Mouse (Mus musculus): ENCODE measurements around the gene Ptpn9. TPM values are rescaled to one million over a fixed set of nuclear protein-coding genes. Genes with fewer than 3 reads are reported as not detected.

Gene Ptpn9
- total and polyA plus RNA-seq, 3 experiments, result 10.4 to 21.3 (median 10.4) TPM

- DNase-seq (ENCODE audit: extremely low read depth), result peak; percentile 39
- Histone ChIP-seq H3K27ac (ENCODE audit: insufficient read depth, low read depth) (peak overlapping the region; percentile 66), H3K27me3 (replicated peaks) (no peaks in the 10 kb centered on the region), H3K4me3 (replicated peaks in 1 of 3; ENCODE audit: low read depth in 2 of 3, low read length in 2 of 3, poor library complexity in 1 of 3) (peak overlapping the region; percentile 84 to 93 (median 85)), H3K9me3 (replicated peaks; ENCODE audit: low read length) (no peaks in the 10 kb centered on the region), H3K9ac (ENCODE audit: insufficient read depth, low read depth) (peak overlapping the region; percentile 91), H3K4me1 (ENCODE audit: control insufficient read depth in 1 of 2, insufficient read depth in 2 of 2) (peaks cover 3 to 9% of the 10 kb centered on the region in 2 experiments; a peak in 3 of 4 replicates), H3K36me3 (replicated peaks in 1 of 2; ENCODE audit: control insufficient read depth in 1 of 2, insufficient read depth in 1 of 2, low read length in 1 of 2) (peaks cover 0 to 5% of the 10 kb centered on the region in 2 experiments), H3K4me2 (ENCODE audit: insufficient read depth, low read depth, poor library complexity, severe bottlenecking) (peak overlapping the region; percentile 89), H3K79me2 (replicated peaks; ENCODE audit: control insufficient read depth, extremely low read depth, insufficient read depth, poor library complexity, severe bottlenecking) (peaks cover 25% of the 10 kb centered on the region)
- dilution Hi-C loops (cut with MboI; ENCODE audit: extremely low pct_ligation_motif_present, extremely low pct_unique_long_range_greater_than_20kb, low sequenced_read_pairs), result no loop called here
- TF ChIP-seq POLR2A (IDR thresholded peaks at IDR 0.05; ENCODE audit: low read depth, low read length) (no peak), ELF1 (IDR thresholded peaks at IDR 0.05; ENCODE audit: low read depth, low read length) (0 out of 2 replicates have a peak, but pooled peaks have one; percentile 38), CHD1 (IDR thresholded peaks at IDR 0.05; ENCODE audit: low read depth, low read length) (peak; percentile 90; the same call in 1 of the 2 replicates), UBTF (IDR thresholded peaks at IDR 0.05; ENCODE audit: low read depth, low read length) (peak; percentile 97), NELFE (IDR thresholded peaks at IDR 0.05; ENCODE audit: low read depth, low read length) (peak; percentile 13; the same call in 1 of the 2 replicates), ZMIZ1 (IDR thresholded peaks at IDR 0.05; ENCODE audit: low read depth, low read length) (peak; percentile 6; the same call in 1 of the 2 replicates), ZNF384 (IDR thresholded peaks at IDR 0.05; ENCODE audit: low read depth, low read length) (0 out of 2 replicates have a peak, but pooled peaks have one; percentile 6), KAT2A (IDR thresholded peaks at IDR 0.05; ENCODE audit: insufficient replicate concordance, low read length) (no peak), MXI1 (IDR thresholded peaks at IDR 0.05; ENCODE audit: low read depth, low read length) (peak; percentile 54; the same call in 1 of the 2 replicates), JUN (IDR thresholded peaks at IDR 0.05; ENCODE audit: insufficient read depth, low read depth, low read length) (no peak)
- in situ Hi-C loops (cut with MboI; ENCODE audit: low pct_ligation_motif_present, low pct_unique_long_range_greater_than_20kb, low sequenced_read_pairs), result no loop called here
These were observed 690 bp downstream of the Ptpn9 start for GRCm38 (mm10) chr9:56995198-56996027.

GRCm38 (mm10) chr9:56996028-56996346 is 1.3 kb downstream of the Ptpn9 start:
- Histone ChIP-seq H3K79me2 (replicated peaks; ENCODE audit: control insufficient read depth, extremely low read depth, insufficient read depth, poor library complexity, severe bottlenecking) (peaks cover 25% of the 10 kb centered on the region), H3K27me3 (replicated peaks) (no peaks in the 10 kb centered on the region), H3K9ac (ENCODE audit: insufficient read depth, low read depth) (peak overlapping the region; percentile 91), H3K4me2 (ENCODE audit: insufficient read depth, low read depth, poor library complexity, severe bottlenecking) (peak overlapping the region; percentile 89), H3K9me3 (replicated peaks; ENCODE audit: low read length) (no peaks in the 10 kb centered on the region), H3K36me3 (replicated peaks in 1 of 2; ENCODE audit: control insufficient read depth in 1 of 2, insufficient read depth in 1 of 2, low read length in 1 of 2) (peaks cover 0 to 5% of the 10 kb centered on the region in 2 experiments), H3K27ac (ENCODE audit: insufficient read depth, low read depth) (no peak overlapping the region), H3K4me3 (replicated peaks in 1 of 3; ENCODE audit: low read depth in 2 of 3, low read length in 2 of 3, poor library complexity in 1 of 3) (peak overlapping the region; percentile 84 to 93 (median 85)), H3K4me1 (ENCODE audit: control insufficient read depth in 1 of 2, insufficient read depth in 2 of 2) (peaks cover 3 to 9% of the 10 kb centered on the region in 2 experiments; a peak in 3 of 4 replicates)
- dilution Hi-C loops (cut with MboI; ENCODE audit: extremely low pct_ligation_motif_present, extremely low pct_unique_long_range_greater_than_20kb, low sequenced_read_pairs), result no loop called here
- in situ Hi-C loops (cut with MboI; ENCODE audit: low pct_ligation_motif_present, low pct_unique_long_range_greater_than_20kb, low sequenced_read_pairs), result no loop called here
- TF ChIP-seq MAZ (IDR thresholded peaks at IDR 0.05; ENCODE audit: low read depth, low read length), result 0 out of 2 replicates have a peak, but pooled peaks have one; percentile 27
- TF ChIP-seq MYC (IDR thresholded peaks at IDR 0.05; ENCODE audit: low read depth, low read length), result no peak
- DNase-seq (ENCODE audit: extremely low read depth), result peak; percentile 21

Data from CH12.LX (cell line).